Mouse (Mus musculus) thymus, adult 2 months (tissue): Measurements from ENCODE around the gene Dennd1c.

Source experiments
- CTCF ChIP-seq: fragments of 200-500 bp; IDR thresholded peaks from 2 replicates; pipeline ENCODE4 v1.5.1; 2012; ENCODE audit warnings: mild to moderate bottlenecking, control low read depth, low read length, moderate library complexity, borderline replicate concordance; ENCODE audit not compliant: control insufficient read depth, poor library complexity, insufficient read depth; ENCODE audit errors: extremely low read depth
- POLR2A ChIP-seq: fragments of 200-500 bp; IDR thresholded peaks from 2 replicates; pipeline ENCODE4 v1.6.1; 2012; ENCODE audit warnings: mild to moderate bottlenecking, low read length, control low read depth, moderate library complexity; ENCODE audit not compliant: control insufficient read depth, poor library complexity, insufficient read depth; ENCODE audit errors: extremely low read depth

GRCm38 (mm10) chr17:57029691-57030090 is 48.6 kb downstream of the Dennd1c start:
- TF ChIP-seq CTCF = no peak
- TF ChIP-seq POLR2A = no peak
